Mouse (Mus musculus) kidney, embryonic 14.5 days (tissue): ENCODE measurements around the gene Unc5a. TPM values are rescaled to one million over a fixed set of nuclear protein-coding genes. Genes with fewer than 3 reads are reported as not detected.

Experiments
- ATAC-seq: fragments of 200-750 bp; cut with Nextera tagmentation; 2 replicates; pipeline ENCODE4 v1.8.0; 2017; ENCODE audit warnings: moderate number of reproducible peaks, mild to moderate bottlenecking, moderate TSS enrichment, moderate library complexity; ENCODE audit not compliant: low FRiP score, low TSS enrichment
- H3K27ac ChIP-seq: fragments of 300-500 bp; sonication (generic); 2 replicates; pipeline ENCODE4 v1.5.1; 2014; ENCODE audit warnings: low read depth, mild to moderate bottlenecking, low read length, moderate library complexity, mixed read lengths
- H3K27me3 ChIP-seq: fragments of 300-500 bp; sonication (generic); 2 replicates; pipeline ENCODE4 v1.6.1; 2014; ENCODE audit warnings: mild to moderate bottlenecking, low read length; ENCODE audit not compliant: control insufficient read depth, insufficient read depth
- H3K36me3 ChIP-seq: fragments of 300-500 bp; sonication (generic); 2 replicates; pipeline ENCODE4 v1.6.1; 2014; ENCODE audit warnings: low read length, mixed read lengths; ENCODE audit not compliant: control insufficient read depth, insufficient read depth
- H3K4me1 ChIP-seq: fragments of 300-500 bp; sonication (generic); 2 replicates; pipeline ENCODE4 v1.6.1; 2014; ENCODE audit warnings: low read length, mixed read lengths; ENCODE audit not compliant: control insufficient read depth, insufficient read depth
- H3K4me2 ChIP-seq: fragments of 300-500 bp; sonication (generic); replicated peaks from 2 replicates; pipeline ENCODE4 v1.6.1; 2014; ENCODE audit warnings: low read depth, mild to moderate bottlenecking, low read length
- H3K4me3 ChIP-seq: fragments of 300-500 bp; sonication (generic); 2 replicates; pipeline ENCODE4 v1.5.1; 2014; ENCODE audit warnings: mild to moderate bottlenecking, low read length
- H3K9ac ChIP-seq: fragments of 300-500 bp; sonication (generic); 2 replicates; pipeline ENCODE4 v1.6.1; 2014; ENCODE audit warnings: low read depth, mild to moderate bottlenecking, low read length, moderate library complexity
- H3K9me3 ChIP-seq: fragments of 300-500 bp; sonication (generic); 2 replicates; pipeline ENCODE4 v1.6.1; 2016; ENCODE audit warnings: low read length; ENCODE audit not compliant: control insufficient read depth
- WGBS: fragments of 180-500 bp; shearing (Covaris S2); extraction: QIAGEN DNeasy Blood & Tissue Kit; methylation state at CpG from one replicate; pipeline ENCODE4 v1.1.7; 2014; 5-methylcytosine and 5-hydroxymethylcytosine counted together
- polyA plus RNA-seq: library from polyadenylated mRNA; unstranded; fragments of >200 nt; fragmentation: Nextera tagmentation; extraction: Ambion mirVana; gene quantifications from 2 replicates; pipeline ENCODE4 v1.2.1, GENCODE M21; 2014

Gene Unc5a
- polyA plus RNA-seq, 1 experiment from 2014 or later: 2.5 TPM

DNA sequence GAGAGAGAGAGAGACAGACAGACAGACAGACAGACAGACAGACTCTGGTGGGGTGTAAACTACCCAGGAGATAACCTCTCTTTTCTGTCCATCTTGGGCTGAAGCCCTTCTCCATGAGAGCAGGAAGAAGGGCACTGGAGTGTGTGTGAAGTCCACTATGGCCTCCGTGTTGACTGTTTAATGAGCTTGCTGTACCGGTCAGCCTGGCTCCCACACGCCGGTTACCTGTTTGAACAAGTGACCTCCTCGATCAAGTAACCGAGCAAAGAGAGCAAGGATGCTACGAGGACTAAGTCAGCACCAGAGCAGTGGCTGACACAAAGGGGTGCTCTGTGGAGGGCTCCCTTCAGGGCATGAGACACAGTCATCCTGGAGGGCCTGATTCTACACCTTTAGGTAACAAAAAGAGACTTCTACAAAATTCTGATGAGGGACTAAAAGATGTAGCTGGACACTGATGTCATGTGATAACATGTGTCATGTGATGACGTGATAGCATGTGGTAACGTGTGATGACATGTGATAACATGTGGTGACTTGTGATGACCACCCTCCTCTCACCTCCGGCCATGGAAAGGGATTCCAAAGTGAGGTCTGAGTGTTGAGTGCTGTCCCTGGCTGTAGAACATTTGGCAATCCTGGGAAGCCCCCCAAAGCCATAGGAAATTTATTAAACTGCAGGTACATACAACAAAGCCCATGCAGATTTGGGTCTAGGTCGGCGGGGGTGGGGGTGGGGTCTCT is 68.1 kb downstream of the Unc5a start:
- Histone ChIP-seq H3K27me3 (no peaks in the 10 kb centered on the region), H3K9me3 (no peaks in the 10 kb centered on the region), H3K4me3 (no peak overlapping the region), H3K36me3 (no peaks in the 10 kb centered on the region), H3K9ac (no peak overlapping the region), H3K4me2 (no peak overlapping the region), H3K4me1 (peaks cover under 1% of the 10 kb centered on the region; the same call in 1 of the 2 replicates), H3K27ac (no peak overlapping the region)
- WGBS: 76% methylated on average over 12 of the region's 12 CpGs
- ATAC-seq: no peak

- Histone ChIP-seq H3K4me3 (no peak overlapping the region), H3K27ac (no peak overlapping the region), H3K9me3 (no peaks in the 10 kb centered on the region), H3K4me2 (no peak overlapping the region), H3K27me3 (no peaks in the 10 kb centered on the region), H3K4me1 (no peaks in the 10 kb centered on the region), H3K9ac (no peak overlapping the region), H3K36me3 (no peaks in the 10 kb centered on the region)
- WGBS: 79% methylated on average over 8 of the region's 8 CpGs
- ATAC-seq: no peak
Observed at GRCm38 (mm10) chr13:55017898-55018599, 68.8 kb downstream of the Unc5a start.

- whole genome bisulfite sequencing: 88% methylated on average over 9 of the region's 9 CpGs
- Histone ChIP-seq H3K27ac (no peak overlapping the region), H3K4me1 (no peaks in the 10 kb centered on the region), H3K4me3 (no peak overlapping the region), H3K27me3 (no peaks in the 10 kb centered on the region), H3K9ac (no peak overlapping the region), H3K9me3 (no peaks in the 10 kb centered on the region), H3K36me3 (no peaks in the 10 kb centered on the region), H3K4me2 (no peak overlapping the region)
- no peak for ATAC-seq
Observed at GRCm38 (mm10) chr13:55018700-55019099, 69.5 kb downstream of the Unc5a start.

DNA sequence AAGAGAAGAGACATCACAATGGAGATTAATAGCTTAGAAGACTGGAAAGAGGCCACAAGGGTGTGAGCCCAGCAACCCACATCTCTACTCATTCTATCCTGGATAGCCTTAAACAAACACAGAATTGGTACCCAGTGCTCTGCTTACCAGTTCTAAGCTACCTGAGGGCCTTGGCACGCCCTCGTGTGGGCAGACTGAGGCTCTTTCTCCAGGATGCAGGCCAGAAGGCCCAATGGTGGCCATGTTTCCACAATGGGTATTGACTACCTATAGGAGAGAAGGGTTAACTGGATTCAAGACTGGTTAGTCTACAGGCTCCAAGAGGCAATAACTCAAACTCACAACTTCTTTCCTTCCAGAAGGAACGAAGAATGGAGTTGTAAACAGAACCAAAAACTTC is 70.0 kb downstream of the Unc5a start:
- Histone ChIP-seq H3K9ac (no peak overlapping the region), H3K27ac (no peak overlapping the region), H3K9me3 (no peaks in the 10 kb centered on the region), H3K36me3 (no peaks in the 10 kb centered on the region), H3K27me3 (no peaks in the 10 kb centered on the region), H3K4me1 (no peaks in the 10 kb centered on the region), H3K4me3 (no peak overlapping the region), H3K4me2 (no peak overlapping the region)
- 63% methylated on average over 3 of the region's 3 CpGs for WGBS
- ATAC-seq: no peak

- Histone ChIP-seq H3K4me1 (no peaks in the 10 kb centered on the region), H3K9ac (no peak overlapping the region), H3K36me3 (no peaks in the 10 kb centered on the region), H3K27ac (no peak overlapping the region), H3K4me2 (no peak overlapping the region), H3K9me3 (no peaks in the 10 kb centered on the region), H3K27me3 (no peaks in the 10 kb centered on the region), H3K4me3 (no peak overlapping the region)
- WGBS: 77% methylated on average over 4 of the region's 4 CpGs
- ATAC-seq: no peak
Observed at GRCm38 (mm10) chr13:55020051-55020450, 70.8 kb downstream of the Unc5a start.

- 89% methylated on average over 13 of the region's 13 CpGs for WGBS
Observed at GRCm38 (mm10) chr13:55021194-55021779, 72.1 kb downstream of the Unc5a start, which contains the start of gene Hk3. Gene Hk3 (minus strand): TSS chr13:55021385.

DNA sequence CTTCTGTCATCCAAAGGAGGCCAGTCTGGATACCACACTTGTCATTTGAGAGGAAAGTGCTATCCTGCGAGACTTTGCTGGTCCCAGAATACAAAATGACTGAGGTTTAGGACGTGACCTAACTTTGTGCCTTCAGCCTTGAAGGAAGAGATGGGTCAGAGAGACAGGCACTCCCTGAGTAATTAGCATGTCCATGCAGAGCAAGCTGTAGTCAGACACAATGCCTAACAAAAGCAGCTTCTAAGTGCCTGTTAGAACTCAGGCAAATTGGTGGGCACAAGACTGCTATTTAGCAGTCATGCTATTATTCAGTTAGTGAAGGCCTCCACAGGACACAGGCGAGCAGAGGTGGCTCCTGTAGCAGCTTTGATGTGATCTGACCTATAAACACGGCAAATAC is 73.0 kb downstream of the Unc5a start:
- Histone ChIP-seq H3K9me3 (no peaks in the 10 kb centered on the region), H3K4me3 (no peak overlapping the region), H3K9ac (no peak overlapping the region), H3K27ac (no peak overlapping the region), H3K27me3 (no peaks in the 10 kb centered on the region), H3K36me3 (peaks cover 2% of the 10 kb centered on the region; the same call in 1 of the 2 replicates), H3K4me1 (no peaks in the 10 kb centered on the region), H3K4me2 (no peak overlapping the region)
- ATAC-seq: no peak
- 43% methylated on average over 4 of the region's 4 CpGs for WGBS

More at GRCm38 (mm10) chr13:55021194-55021779, 72.1 kb downstream of the Unc5a start, which contains the start of gene Hk3:
- Histone ChIP-seq H3K4me1 (no peaks in the 10 kb centered on the region), H3K36me3 (peaks cover 2% of the 10 kb centered on the region; the same call in 1 of the 2 replicates), H3K4me2 (no peak within 1 kb of the TSS), H3K4me3 (no peak within 1 kb of the TSS), H3K9ac (no peak within 1 kb of the TSS), H3K9me3 (no peaks in the 10 kb centered on the region), H3K27me3 (no peaks in the 10 kb centered on the region), H3K27ac (no peak within 1 kb of the TSS)
- no peak for ATAC-seq

- ATAC-seq: no peak
- no peak overlapping the region for H3K27ac ChIP-seq
- H3K9ac ChIP-seq: no peak overlapping the region
- peaks cover 2% of the 10 kb centered on the region; the same call in 1 of the 2 replicates for H3K36me3 ChIP-seq
- H3K9me3 ChIP-seq: no peaks in the 10 kb centered on the region
- no peaks in the 10 kb centered on the region for H3K27me3 ChIP-seq
- H3K4me3 ChIP-seq: no peak overlapping the region
- H3K4me2 ChIP-seq: no peak overlapping the region
- no peaks in the 10 kb centered on the region for H3K4me1 ChIP-seq
- WGBS: 73% methylated on average over 9 of the region's 9 CpGs
Observed at GRCm38 (mm10) chr13:55022715-55023114, 73.5 kb downstream of the Unc5a start.

DNA sequence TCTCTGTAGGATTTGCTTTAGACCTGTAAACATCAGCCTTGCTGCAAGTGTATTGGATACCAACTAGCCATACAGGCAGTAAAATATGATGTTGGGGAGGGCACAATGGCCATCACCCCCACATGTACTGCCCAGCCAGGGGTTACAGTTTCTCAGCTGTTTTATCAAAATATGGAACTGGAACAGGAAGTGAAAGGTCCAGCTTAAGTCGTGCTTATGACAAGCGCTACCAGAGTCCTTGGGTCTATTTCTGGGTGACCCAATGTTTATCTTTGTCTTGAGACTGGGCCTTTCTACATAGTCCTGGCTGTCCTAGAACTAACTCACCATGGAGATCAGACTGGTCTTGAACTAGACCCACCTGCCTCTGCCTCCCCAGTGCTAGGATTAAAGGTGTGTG is 75.0 kb downstream of the Unc5a start:
- H3K9me3 ChIP-seq: no peaks in the 10 kb centered on the region
- H3K4me2 ChIP-seq: no peak overlapping the region
- WGBS: 87% methylated on average over 2 of the region's 2 CpGs
- no peak overlapping the region for H3K27ac ChIP-seq
- H3K4me1 ChIP-seq: no peaks in the 10 kb centered on the region
- no peaks in the 10 kb centered on the region for H3K27me3 ChIP-seq
- H3K9ac ChIP-seq: no peak overlapping the region
- no peak overlapping the region for H3K4me3 ChIP-seq
- ATAC-seq: no peak
- peaks cover 11% of the 10 kb centered on the region; the same call in 1 of the 2 replicates for H3K36me3 ChIP-seq
